Mouse (Mus musculus) lung, adult 2 months (tissue): ENCODE measurements at regions not wholly inside any gene's neighbourhood (a gene's known extent, or its start where the extent isn't known, plus 50 kb on each side); places are given as distances from the start of the nearest gene placed in this dataset.

Source experiments
- CTCF ChIP-seq: fragments of 200-500 bp; IDR thresholded peaks from 2 replicates; pipeline ENCODE4 v1.5.1; 2011; ENCODE audit warnings: mild to moderate bottlenecking, low read length, control low read depth; ENCODE audit not compliant: insufficient read depth
- POLR2A ChIP-seq: fragments of 200-500 bp; IDR thresholded peaks from 2 replicates; pipeline ENCODE4 v1.6.1; 2011; ENCODE audit warnings: low read depth, mild to moderate bottlenecking, control low read depth, low read length, borderline replicate concordance; ENCODE audit errors: extremely low read depth

DNA sequence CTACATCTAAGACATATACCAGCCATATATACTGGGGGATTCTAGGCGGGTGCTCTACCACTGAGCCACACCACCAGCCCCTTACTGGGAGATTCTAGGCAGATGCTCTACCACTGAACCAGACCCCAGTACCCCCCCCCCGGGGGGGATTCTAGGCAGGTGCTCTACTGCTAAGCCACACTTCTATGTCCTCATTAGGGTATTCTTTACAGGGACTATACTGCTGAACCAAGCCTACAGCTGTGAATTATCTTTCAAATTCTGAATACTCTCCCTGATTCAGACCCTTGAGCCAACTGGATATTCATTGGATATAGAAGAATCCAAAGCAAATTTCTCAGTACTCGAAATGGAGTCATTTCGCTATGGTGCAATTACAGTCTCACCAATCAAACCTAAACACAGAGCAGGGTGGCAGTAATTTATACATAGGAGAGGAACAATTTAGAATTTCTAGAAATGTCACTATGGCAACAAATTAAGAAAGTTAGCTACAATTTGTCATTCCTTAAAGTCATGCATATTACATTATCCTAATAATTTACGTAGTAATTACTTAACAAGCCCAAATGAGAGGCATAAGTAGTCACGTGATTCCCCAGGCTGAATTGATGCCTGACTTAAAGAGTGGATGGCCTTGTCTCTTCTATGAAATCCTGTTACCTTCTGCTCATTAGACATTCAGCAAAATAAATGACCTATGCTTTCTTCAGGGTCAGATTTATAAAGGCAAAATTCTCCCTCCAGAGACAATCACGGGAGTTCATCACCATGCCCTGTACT lies 436.8 kb upstream of the Castor2 start:
- TF ChIP-seq CTCF (no peak), POLR2A (no peak)
